Mouse (Mus musculus): ENCODE measurements at regions not wholly inside any gene's neighbourhood (a gene's known extent, or its start where the extent isn't known, plus 50 kb on each side); places are given as distances from the start of the nearest gene placed in this dataset.

DNA sequence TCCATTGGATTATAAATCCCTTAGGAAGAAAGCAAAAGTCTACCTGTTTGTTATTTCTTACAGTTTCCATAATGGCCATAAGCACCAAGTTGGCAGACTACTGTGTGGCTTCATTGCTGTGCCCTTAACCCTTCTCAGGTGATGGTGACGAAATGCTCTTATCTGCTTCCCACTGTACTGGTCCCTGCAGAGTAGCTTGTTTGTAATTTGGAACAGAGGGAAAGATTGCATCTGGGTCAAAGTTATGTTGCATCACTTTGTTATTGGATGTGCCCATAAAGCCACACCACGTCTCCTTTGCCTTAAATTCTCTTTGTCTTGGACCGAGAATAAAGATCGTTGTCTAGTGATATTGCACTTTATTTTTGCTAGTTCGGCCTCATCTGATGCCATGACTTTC is 615.9 kb downstream of the Nfib start:
- TF ChIP-seq CTCF (IDR thresholded peaks at IDR 0.05) (no peak), EP300 (IDR thresholded peaks at IDR 0.05; ENCODE audit: insufficient read depth, low read depth, low read length) (no peak)
